Mouse (Mus musculus): Measurements from ENCODE around the gene Pde4dip.

DNA sequence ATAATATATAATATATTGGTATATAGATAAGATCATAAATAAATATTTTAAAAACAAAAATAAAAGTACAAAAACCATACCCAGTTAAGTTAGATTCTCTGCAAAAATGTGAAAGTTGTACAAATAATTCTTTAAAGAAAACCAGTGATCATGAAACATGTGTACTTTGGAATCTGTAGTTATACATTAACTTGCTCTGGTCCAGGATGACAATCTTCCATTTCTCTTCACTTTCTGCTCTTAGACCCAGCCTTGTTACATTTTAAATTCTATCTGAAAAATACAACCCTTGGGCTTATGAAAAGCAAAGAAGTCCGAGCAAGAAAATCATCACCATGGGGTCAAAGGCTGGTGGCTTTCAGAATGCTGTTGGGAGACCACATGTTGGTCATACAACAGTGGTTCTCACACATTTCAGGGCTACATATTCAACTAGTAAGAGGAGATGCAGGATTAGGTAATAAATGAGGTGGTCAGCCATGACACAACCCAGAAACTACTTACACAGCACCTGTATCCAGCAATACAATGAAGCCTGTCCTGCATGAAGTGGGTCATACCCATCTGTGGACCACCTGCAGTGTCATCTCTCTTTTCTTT, 70.0 kb downstream of the Pde4dip start:
- TF ChIP-seq CTCF (IDR thresholded peaks at IDR 0.05) (no peak), EP300 (IDR thresholded peaks at IDR 0.05) (no peak)
